Mouse (Mus musculus): ENCODE results near the gene Actl7b.

DNA sequence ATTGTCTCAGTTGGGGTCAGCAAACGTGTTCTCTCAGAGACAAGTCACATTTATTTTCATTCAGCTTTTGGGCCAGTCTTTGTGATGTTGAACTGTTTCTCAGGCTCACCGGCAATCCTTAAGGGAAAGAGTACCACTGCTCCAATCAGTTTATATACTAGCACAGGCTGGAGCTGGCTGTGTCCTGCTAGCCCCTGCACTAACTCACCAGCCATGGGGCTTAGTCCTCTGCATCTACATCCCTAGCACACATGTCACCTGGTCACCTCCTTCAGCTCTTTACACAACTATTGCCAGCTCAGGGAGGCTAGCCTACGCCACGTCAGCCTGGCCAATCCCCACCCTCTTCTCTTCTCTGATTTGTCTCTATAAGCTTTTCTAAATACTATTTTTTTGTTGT, 1.5 kb upstream of the Actl7b start:
- no peak for TF ChIP-seq CTCF (IDR thresholded peaks at IDR 0.05; ENCODE audit: control insufficient read depth, insufficient read depth, insufficient replicate concordance, low read depth, low read length)
- no peak for TF ChIP-seq POLR2A (IDR thresholded peaks at IDR 0.05; ENCODE audit: control insufficient read depth, low read depth, low read length)
